Mouse (Mus musculus): ENCODE results near the gene Spns2. TPM values are rescaled to one million over a fixed set of nuclear protein-coding genes. Genes with fewer than 3 reads are reported as not detected.

Spns2 gene
- polyA plus RNA-seq (2015; fragmentation: Nextera tagmentation; extraction: Ambion mirVana) = 2.5 and 3.3 TPM in 2 replicates

DNA sequence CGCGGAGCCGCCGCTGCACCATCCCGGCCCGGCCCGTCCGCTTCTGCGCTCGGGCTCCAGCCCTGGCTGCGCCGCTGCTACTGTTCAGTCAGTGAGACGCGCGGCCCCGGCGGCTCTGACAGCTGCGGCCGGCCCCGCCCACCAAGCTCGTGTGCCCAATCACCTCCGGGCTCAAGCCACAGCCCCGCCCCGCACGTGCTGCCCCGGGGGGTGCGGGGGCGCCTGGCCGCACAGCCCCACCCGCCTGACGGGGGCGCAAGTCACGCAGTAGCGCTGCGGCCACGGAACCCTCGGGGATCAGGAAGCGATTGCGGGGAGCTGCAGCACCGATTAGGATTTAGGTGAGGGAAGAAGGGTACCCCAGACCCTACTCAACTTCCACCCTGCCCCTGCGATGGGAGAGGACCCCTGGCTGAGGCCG is at the start of gene Spns2:
TSS of gene Spns2 (minus strand) at position 24 of the 421 bp plus-strand sequence.
- Histone ChIP-seq H3K9ac (replicated peaks; ENCODE audit: low read length) (peak within 1 kb of the TSS; percentile 68), H3K36me3 (ENCODE audit: insufficient read depth, low read length) (no peaks in the 10 kb centered on the region), H3K4me1 (ENCODE audit: insufficient read depth, low read length) (peaks cover 23% of the 10 kb centered on the region), H3K4me3 (ENCODE audit: low read length) (peak within 1 kb of the TSS; percentile 63), H3K4me2 (replicated peaks; ENCODE audit: low read depth, low read length) (peak within 1 kb of the TSS; percentile 98), H3K9me3 (ENCODE audit: low read length) (no peaks in the 10 kb centered on the region), H3K27ac (ENCODE audit: low read length) (no peak within 1 kb of the TSS), H3K27me3 (ENCODE audit: insufficient read depth, low read length) (peaks cover 22% of the 10 kb centered on the region)
- WGBS = under 1% methylated on average over 41 of the region's 42 CpGs
- ATAC-seq (ENCODE audit: low FRiP score, low TSS enrichment) = peak; percentile 91

DNA sequence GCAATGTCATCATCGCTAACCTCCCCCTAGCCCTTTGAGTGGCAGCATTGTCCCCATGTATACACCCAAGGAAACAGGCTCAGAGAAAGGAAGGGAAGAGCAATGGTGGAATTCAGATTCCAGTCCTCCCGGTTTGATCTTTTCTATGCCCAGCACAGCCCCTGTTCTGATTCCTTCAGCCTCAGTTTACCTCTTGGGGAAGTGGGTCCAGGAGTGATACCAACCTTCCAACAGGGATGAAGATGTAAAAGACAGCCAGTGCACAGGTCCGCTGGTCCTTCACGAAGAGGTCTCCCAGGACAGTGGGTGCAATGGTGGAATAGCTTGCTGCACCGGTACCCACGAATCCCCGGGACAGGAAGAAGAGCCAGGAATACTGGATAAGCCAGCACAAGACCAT is 49.1 kb upstream of the Spns2 start:
- H3K9ac ChIP-seq (replicated peaks; ENCODE audit: low read length) = no peak overlapping the region
- no peak overlapping the region for H3K4me3 ChIP-seq (ENCODE audit: low read length)
- H3K4me1 ChIP-seq (ENCODE audit: insufficient read depth, low read length) = no peaks in the 10 kb centered on the region
- no peak overlapping the region for H3K27ac ChIP-seq (ENCODE audit: low read length)
- 91% methylated on average over 7 of the region's 7 CpGs for WGBS
- ATAC-seq (ENCODE audit: low FRiP score, low TSS enrichment) = no peak
- no peak overlapping the region for H3K4me2 ChIP-seq (replicated peaks; ENCODE audit: low read depth, low read length)
- no peaks in the 10 kb centered on the region for H3K36me3 ChIP-seq (ENCODE audit: insufficient read depth, low read length)
- no peaks in the 10 kb centered on the region for H3K27me3 ChIP-seq (ENCODE audit: insufficient read depth, low read length)
- peaks cover 5% of the 10 kb centered on the region; the same call in 1 of the 2 replicates for H3K9me3 ChIP-seq (ENCODE audit: low read length)

- WGBS = 65% methylated on average over 8 of the region's 8 CpGs
Measured at GRCm38 (mm10) chr11:72538037-72538755, 48.5 kb upstream of the Spns2 start.

GRCm38 (mm10) chr11:72537503-72537902 is 47.8 kb upstream of the Spns2 start:
- H3K4me1 ChIP-seq (ENCODE audit: insufficient read depth, low read length) = no peaks in the 10 kb centered on the region
- H3K27me3 ChIP-seq (ENCODE audit: insufficient read depth, low read length) = no peaks in the 10 kb centered on the region
- no peaks in the 10 kb centered on the region for H3K36me3 ChIP-seq (ENCODE audit: insufficient read depth, low read length)
- 93% methylated on average over 2 of the region's 2 CpGs for WGBS
- ATAC-seq (ENCODE audit: low FRiP score, low TSS enrichment) = no peak
- H3K4me2 ChIP-seq (replicated peaks; ENCODE audit: low read depth, low read length) = no peak overlapping the region
- H3K9me3 ChIP-seq (ENCODE audit: low read length) = peaks cover 5% of the 10 kb centered on the region; the same call in 1 of the 2 replicates
- H3K9ac ChIP-seq (replicated peaks; ENCODE audit: low read length) = no peak overlapping the region
- no peak overlapping the region for H3K4me3 ChIP-seq (ENCODE audit: low read length)
- no peak overlapping the region for H3K27ac ChIP-seq (ENCODE audit: low read length)

More at GRCm38 (mm10) chr11:72538037-72538755, 48.5 kb upstream of the Spns2 start:
- no peak for ATAC-seq (ENCODE audit: low FRiP score, low TSS enrichment)
- Histone ChIP-seq H3K4me1 (ENCODE audit: insufficient read depth, low read length) (no peaks in the 10 kb centered on the region), H3K4me2 (replicated peaks; ENCODE audit: low read depth, low read length) (no peak overlapping the region), H3K27ac (ENCODE audit: low read length) (no peak overlapping the region), H3K36me3 (ENCODE audit: insufficient read depth, low read length) (no peaks in the 10 kb centered on the region), H3K9me3 (ENCODE audit: low read length) (peaks cover 5% of the 10 kb centered on the region; the same call in 1 of the 2 replicates), H3K9ac (replicated peaks; ENCODE audit: low read length) (no peak overlapping the region), H3K4me3 (ENCODE audit: low read length) (no peak overlapping the region), H3K27me3 (ENCODE audit: insufficient read depth, low read length) (no peaks in the 10 kb centered on the region)

DNA sequence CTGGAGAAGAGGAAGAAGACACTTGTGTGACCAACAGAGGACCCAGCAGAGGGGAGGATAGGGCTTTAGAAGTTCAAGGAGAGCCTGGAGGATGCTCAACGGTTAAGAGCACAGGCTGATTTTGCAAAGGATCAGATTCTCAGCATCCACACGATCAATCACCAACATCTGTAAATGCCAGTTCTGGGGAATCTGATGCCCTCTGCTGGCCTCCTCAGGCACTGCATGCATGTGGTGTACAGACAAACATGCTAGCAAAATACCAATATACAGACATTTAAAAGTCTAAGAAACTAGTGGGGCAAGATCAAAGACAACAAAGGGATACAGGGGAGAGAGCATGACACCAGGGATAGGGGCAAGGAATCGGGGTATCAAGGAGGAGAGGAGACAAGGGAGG is 45.8 kb upstream of the Spns2 start:
- 86% methylated on average over 3 of the region's 3 CpGs for WGBS

DNA sequence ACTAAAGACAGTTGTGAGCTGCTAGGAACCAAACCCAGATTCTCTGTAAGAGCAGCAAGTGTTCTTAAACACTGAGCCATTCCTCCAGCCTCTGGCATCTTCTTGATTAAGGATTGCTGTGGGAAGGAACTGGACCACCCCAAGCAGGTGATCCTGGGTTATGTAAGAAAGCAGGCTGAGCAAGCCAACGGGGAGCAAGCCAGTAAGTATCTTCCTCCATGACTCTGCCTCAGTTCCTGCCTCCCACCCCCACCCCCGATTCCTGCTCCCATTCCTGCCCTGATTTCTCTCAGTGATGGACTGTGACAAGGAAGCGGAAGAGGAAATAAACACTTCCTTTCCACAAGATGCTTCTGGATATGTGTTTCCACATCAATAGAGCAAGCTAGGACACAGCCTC is 43.2 kb upstream of the Spns2 start:
- no peak for ATAC-seq (ENCODE audit: low FRiP score, low TSS enrichment)
- WGBS = 75% methylated on average over 3 of the region's 3 CpGs

More for the DNA sequence above, 45.8 kb upstream of the Spns2 start:
- no peaks in the 10 kb centered on the region for H3K36me3 ChIP-seq (ENCODE audit: insufficient read depth, low read length)
- H3K4me2 ChIP-seq (replicated peaks; ENCODE audit: low read depth, low read length) = no peak overlapping the region
- H3K27me3 ChIP-seq (ENCODE audit: insufficient read depth, low read length) = no peaks in the 10 kb centered on the region
- peaks cover 5% of the 10 kb centered on the region; the same call in 1 of the 2 replicates for H3K9me3 ChIP-seq (ENCODE audit: low read length)
- no peak overlapping the region for H3K4me3 ChIP-seq (ENCODE audit: low read length)
- ATAC-seq (ENCODE audit: low FRiP score, low TSS enrichment) = no peak
- H3K9ac ChIP-seq (replicated peaks; ENCODE audit: low read length) = no peak overlapping the region
- no peak overlapping the region for H3K27ac ChIP-seq (ENCODE audit: low read length)
- no peaks in the 10 kb centered on the region for H3K4me1 ChIP-seq (ENCODE audit: insufficient read depth, low read length)

GRCm38 (mm10) chr11:72531632-72532031 is 41.9 kb upstream of the Spns2 start:
- H3K9ac ChIP-seq (replicated peaks; ENCODE audit: low read length) = no peak overlapping the region
- no peaks in the 10 kb centered on the region for H3K4me1 ChIP-seq (ENCODE audit: insufficient read depth, low read length)
- H3K27ac ChIP-seq (ENCODE audit: low read length) = no peak overlapping the region
- no peak overlapping the region for H3K4me3 ChIP-seq (ENCODE audit: low read length)
- H3K27me3 ChIP-seq (ENCODE audit: insufficient read depth, low read length) = no peaks in the 10 kb centered on the region
- H3K9me3 ChIP-seq (ENCODE audit: low read length) = peaks cover 5% of the 10 kb centered on the region; the same call in 1 of the 2 replicates
- no peaks in the 10 kb centered on the region for H3K36me3 ChIP-seq (ENCODE audit: insufficient read depth, low read length)
- ATAC-seq (ENCODE audit: low FRiP score, low TSS enrichment) = no peak
- 63% methylated on average over 1 of the region's 1 CpGs for WGBS
- no peak overlapping the region for H3K4me2 ChIP-seq (replicated peaks; ENCODE audit: low read depth, low read length)

More for the DNA sequence above, 43.2 kb upstream of the Spns2 start:
- H3K36me3 ChIP-seq (ENCODE audit: insufficient read depth, low read length) = no peaks in the 10 kb centered on the region
- no peak overlapping the region for H3K27ac ChIP-seq (ENCODE audit: low read length)
- no peak overlapping the region for H3K4me2 ChIP-seq (replicated peaks; ENCODE audit: low read depth, low read length)
- peaks cover 5% of the 10 kb centered on the region; the same call in 1 of the 2 replicates for H3K9me3 ChIP-seq (ENCODE audit: low read length)
- no peaks in the 10 kb centered on the region for H3K4me1 ChIP-seq (ENCODE audit: insufficient read depth, low read length)
- no peak overlapping the region for H3K4me3 ChIP-seq (ENCODE audit: low read length)
- H3K9ac ChIP-seq (replicated peaks; ENCODE audit: low read length) = no peak overlapping the region
- no peaks in the 10 kb centered on the region for H3K27me3 ChIP-seq (ENCODE audit: insufficient read depth, low read length)

DNA sequence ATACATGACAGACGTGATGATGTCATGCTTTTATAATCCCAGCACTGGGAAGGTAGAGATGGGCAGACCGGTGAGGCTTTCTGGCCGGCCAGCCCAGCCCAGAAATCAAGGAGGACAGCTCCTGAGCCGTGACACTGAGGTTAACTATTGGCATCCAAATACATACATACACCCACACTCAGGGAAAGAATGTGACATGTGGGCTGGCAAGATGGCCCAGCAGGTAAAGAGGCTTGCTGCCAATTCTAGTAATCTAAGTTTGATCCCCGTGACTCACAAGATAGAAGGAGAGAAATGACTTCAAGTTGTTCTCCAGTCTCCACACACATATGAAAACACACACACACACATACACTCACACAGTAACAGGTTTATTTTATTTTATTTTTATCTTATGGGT is 41.4 kb upstream of the Spns2 start:
- no peaks in the 10 kb centered on the region for H3K36me3 ChIP-seq (ENCODE audit: insufficient read depth, low read length)
- 73% methylated on average over 5 of the region's 5 CpGs for WGBS
- no peaks in the 10 kb centered on the region for H3K27me3 ChIP-seq (ENCODE audit: insufficient read depth, low read length)
- no peak overlapping the region for H3K27ac ChIP-seq (ENCODE audit: low read length)
- H3K4me3 ChIP-seq (ENCODE audit: low read length) = no peak overlapping the region
- no peak for ATAC-seq (ENCODE audit: low FRiP score, low TSS enrichment)
- no peak overlapping the region for H3K9ac ChIP-seq (replicated peaks; ENCODE audit: low read length)
- no peak overlapping the region for H3K4me2 ChIP-seq (replicated peaks; ENCODE audit: low read depth, low read length)
- H3K4me1 ChIP-seq (ENCODE audit: insufficient read depth, low read length) = no peaks in the 10 kb centered on the region
- H3K9me3 ChIP-seq (ENCODE audit: low read length) = peaks cover 5% of the 10 kb centered on the region; the same call in 1 of the 2 replicates

GRCm38 (mm10) chr11:72526190-72526589 is 36.5 kb upstream of the Spns2 start:
- Histone ChIP-seq H3K36me3 (ENCODE audit: insufficient read depth, low read length) (no peaks in the 10 kb centered on the region), H3K9me3 (ENCODE audit: low read length) (no peaks in the 10 kb centered on the region), H3K27ac (ENCODE audit: low read length) (no peak overlapping the region), H3K4me1 (ENCODE audit: insufficient read depth, low read length) (no peaks in the 10 kb centered on the region), H3K4me2 (replicated peaks; ENCODE audit: low read depth, low read length) (no peak overlapping the region), H3K27me3 (ENCODE audit: insufficient read depth, low read length) (no peaks in the 10 kb centered on the region), H3K4me3 (ENCODE audit: low read length) (no peak overlapping the region), H3K9ac (replicated peaks; ENCODE audit: low read length) (no peak overlapping the region)
- WGBS = 91% methylated on average over 4 of the region's 4 CpGs
- no peak for ATAC-seq (ENCODE audit: low FRiP score, low TSS enrichment)

DNA sequence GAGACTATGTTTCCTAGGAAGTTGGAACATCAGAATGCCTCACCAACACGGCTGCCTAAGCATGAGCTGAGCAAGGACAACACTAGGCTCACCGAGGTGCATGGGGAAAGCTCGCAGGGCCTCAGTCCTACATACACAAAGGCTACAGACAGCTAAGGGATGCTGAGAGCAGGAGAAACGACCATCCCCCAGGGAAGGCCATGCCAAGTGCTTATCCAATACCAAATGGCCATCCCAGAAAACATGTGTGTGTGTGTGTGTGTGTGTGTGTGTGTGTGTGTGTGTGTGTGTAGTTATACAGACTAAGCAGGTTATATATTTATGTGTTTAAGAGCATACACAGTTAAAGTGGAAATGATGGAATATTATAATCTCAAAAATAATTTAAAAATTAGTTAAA is 34.0 kb upstream of the Spns2 start:
- ATAC-seq (ENCODE audit: low FRiP score, low TSS enrichment) = no peak
- Histone ChIP-seq H3K9me3 (ENCODE audit: low read length) (no peaks in the 10 kb centered on the region), H3K27me3 (ENCODE audit: insufficient read depth, low read length) (no peaks in the 10 kb centered on the region), H3K4me1 (ENCODE audit: insufficient read depth, low read length) (no peaks in the 10 kb centered on the region), H3K9ac (replicated peaks; ENCODE audit: low read length) (no peak overlapping the region), H3K36me3 (ENCODE audit: insufficient read depth, low read length) (no peaks in the 10 kb centered on the region), H3K27ac (ENCODE audit: low read length) (no peak overlapping the region), H3K4me3 (ENCODE audit: low read length) (no peak overlapping the region), H3K4me2 (replicated peaks; ENCODE audit: low read depth, low read length) (no peak overlapping the region)
- WGBS = 57% methylated on average over 4 of the region's 4 CpGs

Data from kidney, embryonic 16.5 days (tissue).